Mouse (Mus musculus): ENCODE results near the gene Dcdc2b. TPM values are rescaled to one million over a fixed set of nuclear protein-coding genes. Genes with fewer than 3 reads are reported as not detected.

Dcdc2b gene
- 1 to 10 TPM; 6.0 to 7.7 TPM for total RNA-seq (2021)

GRCm38 (mm10) chr4:129614093-129614492, at the start of gene Dcdc2b:
Gene Dcdc2b (minus strand): TSS chr4:129614257.
- no peak for DNase-seq

DNA sequence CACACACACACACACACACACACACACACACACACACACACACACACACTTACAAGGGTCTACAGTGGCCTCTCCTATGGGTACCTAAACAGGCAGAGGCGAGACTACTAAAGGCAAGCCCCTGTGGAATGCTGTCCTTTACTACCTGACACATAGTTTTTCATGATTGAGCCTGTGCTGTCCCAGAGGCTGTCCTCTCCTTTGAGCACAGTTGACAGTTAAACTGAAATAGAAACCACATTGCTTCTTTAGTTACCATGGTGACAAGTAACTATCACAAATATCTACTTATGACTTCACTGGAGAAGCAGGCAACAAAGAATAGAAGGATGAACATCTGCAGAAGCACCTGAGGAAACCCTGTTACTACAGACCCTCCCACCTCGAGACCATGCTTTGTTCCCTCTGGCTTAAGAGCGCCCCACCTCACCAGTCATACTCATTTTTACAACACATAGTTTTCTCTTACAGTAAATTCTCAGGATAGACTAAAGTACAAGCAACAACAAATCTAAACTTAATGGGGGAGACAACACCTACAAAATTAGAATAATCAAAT, 48.3 kb upstream of the Dcdc2b start:
- DNase-seq: no peak

GRCm38 (mm10) chr4:129661584-129661983, 47.5 kb upstream of the Dcdc2b start:
- peak in 1 of 2 experiments; percentile 18 for DNase-seq

DNA sequence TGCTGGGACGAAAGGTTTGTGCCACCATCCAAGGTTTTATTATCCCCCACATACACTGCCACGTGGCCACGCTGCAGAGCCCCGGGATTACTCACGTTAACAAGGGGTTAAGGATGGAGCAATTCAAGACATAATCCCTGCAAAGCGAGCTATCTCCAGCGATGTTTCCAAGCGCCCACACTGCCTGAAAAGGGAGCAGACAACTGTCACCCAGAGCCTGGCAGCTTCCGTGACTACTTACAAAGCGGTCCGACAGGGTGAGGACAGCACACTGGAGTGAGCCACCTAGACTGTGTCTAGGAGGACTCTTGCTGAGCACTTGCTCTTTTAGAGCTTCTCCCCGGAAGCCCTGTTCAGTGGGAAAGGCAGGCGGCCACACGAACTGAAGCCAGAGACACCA, 40.7 kb upstream of the Dcdc2b start:
- no peak for DNase-seq

- no peak for DNase-seq
Observed at GRCm38 (mm10) chr4:129650359-129650758, 36.3 kb upstream of the Dcdc2b start.

DNA sequence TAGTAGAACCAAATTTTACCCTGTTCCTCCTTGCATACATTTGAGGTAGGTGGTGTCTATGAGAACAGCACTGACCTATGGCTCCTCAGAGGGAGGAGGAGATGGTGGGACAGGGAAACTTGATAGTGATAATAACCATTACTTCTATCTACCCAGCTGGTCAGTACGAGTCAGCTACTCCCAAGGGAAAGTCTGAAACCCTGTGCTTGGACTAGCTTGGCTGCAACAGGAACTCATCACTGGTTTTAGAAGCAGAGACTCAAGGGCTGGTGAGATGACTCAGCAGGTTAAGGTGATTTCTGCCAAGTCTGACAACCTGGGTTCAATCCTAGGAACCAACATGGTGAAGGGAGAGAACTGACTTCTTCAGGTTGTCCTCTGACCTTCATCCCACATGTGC, 34.6 kb upstream of the Dcdc2b start:
- no peak for DNase-seq

- no peak for DNase-seq
Observed at GRCm38 (mm10) chr4:129645204-129645603, 31.1 kb upstream of the Dcdc2b start.

DNA sequence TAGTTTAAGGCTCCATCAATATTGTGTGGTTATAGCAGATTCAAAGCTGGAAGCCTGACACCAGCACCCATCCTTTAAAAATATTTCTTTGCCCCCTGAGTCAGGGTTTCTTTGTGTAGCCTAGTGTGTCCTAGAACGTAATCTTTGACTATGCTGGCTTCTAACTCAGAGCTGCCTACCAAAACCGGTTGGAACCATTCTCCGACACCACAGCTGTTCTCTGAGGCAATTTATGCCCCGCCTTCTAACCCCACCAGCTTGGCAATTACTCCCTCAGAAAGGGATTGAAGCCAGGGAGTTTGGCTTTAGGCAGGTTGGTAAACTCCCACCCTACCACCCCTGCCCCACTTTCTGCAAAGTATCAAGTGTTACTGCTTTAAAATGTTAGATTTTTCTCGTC, 27.7 kb upstream of the Dcdc2b start:
- no peak for DNase-seq

DNA sequence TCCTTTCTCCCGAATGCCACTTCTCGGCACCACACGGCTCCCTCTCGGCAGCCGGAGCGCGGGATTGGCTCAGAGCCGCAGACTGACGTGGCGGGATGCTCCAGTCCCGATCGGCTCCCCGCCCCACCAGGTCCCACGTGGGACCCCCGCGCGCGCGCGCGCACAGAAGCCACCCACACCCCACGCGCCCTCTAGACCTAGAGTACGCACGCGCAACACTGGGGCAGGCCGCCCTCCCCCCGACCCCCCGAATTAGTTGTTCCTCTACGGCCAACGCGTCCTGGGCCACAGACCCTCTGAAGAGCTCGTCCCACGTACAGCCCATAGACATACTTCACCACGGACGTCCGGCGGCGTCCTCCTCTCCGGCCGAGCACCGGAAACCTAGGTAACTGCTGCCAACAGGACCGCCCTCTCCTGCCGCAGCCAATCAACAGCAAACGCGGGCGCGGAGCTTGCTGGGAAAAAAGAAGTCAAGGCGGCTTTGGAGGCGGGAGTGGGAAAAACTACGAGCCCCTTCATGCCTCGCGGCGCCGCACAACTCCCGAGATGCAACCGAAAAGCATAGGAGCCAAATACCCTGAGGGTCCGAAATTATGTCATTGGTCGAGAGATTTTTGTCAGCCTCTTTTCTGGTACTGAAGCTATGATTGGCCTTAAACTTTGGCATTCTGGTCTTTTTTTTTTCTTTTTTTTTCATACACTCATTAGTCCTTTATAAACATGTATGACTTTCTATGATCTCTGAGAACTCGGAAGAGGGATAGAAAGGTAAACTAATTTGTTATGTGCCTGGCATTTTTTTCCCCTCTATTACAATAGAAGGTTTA, 26.8 kb upstream of the Dcdc2b start, which contains the start of gene Txlna:
TSS of gene Txlna (minus strand) at position 428 of the 830 bp plus-strand sequence.
- DNase-seq: peak; percentile 97 to 98

DNA sequence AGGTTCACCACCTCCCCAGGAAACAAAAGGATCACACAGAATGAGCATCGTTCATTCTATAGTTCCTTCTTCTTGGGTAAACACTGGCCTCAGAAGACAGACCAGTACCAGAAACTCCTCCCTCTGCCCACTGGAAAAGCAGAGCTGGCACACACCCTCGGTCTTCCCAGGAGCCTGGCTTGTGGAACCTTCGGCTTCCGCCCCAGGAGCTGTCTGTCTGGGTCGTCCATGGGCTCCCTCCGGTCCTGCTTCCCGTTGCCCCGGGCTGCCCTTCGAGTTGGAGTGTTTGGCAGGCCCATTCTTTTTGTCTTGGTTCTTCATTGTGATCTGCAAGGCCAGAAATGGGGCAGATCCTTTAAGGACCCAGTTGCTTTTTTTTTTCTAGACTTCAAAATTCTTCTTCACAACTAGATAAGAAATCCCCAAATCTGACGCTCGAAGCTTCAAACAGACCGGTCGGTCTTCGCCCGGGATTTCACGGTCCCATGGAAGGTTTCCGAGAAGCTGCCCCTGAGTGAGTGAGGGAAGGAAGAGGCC, 26.1 kb upstream of the Dcdc2b start:
- no peak for DNase-seq

GRCm38 (mm10) chr4:129639221-129639620, 25.2 kb upstream of the Dcdc2b start:
- DNase-seq: no peak

DNA sequence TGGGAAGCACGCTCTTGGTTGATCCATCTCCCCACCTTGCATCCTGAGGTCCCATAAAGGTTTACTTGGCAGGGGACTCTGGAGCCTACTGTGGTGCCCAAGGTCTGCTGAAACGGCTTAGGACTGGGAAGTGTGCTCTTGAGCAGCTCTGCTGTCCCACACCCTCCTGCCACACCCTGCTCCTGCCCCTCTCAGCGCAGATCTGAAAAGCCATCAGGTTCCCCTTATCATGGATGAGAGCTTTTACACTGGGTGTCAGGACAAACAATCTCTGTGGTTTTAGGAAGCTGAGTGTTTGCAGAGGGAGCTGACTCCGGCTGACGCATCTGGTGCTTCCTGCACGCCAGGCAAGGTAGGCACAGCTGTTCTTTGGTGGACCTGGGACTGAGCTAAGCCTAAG, 19.8 kb upstream of the Dcdc2b start:
- no peak for DNase-seq

GRCm38 (mm10) chr4:129631867-129632266, 17.8 kb upstream of the Dcdc2b start:
- no peak for DNase-seq

DNA sequence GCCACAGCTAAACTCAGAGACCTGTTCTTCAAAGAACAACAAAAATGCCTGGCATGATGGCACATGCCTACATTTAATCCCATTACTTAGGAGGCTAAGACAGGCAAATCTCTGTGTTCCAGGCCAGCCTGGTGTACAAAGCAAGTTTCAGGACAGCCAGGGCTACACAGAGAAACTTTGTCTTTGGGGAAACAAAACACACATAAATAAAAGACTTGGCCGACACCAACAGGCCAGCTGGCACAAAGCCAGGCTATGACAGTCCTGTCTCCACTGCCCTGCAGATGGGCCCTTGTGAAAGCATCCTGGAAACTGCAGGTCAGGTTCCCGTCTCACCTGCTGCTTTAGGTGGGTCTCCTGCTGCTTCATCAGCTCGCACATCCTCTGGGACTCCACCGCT, 16.9 kb upstream of the Dcdc2b start:
- DNase-seq: no peak

DNA sequence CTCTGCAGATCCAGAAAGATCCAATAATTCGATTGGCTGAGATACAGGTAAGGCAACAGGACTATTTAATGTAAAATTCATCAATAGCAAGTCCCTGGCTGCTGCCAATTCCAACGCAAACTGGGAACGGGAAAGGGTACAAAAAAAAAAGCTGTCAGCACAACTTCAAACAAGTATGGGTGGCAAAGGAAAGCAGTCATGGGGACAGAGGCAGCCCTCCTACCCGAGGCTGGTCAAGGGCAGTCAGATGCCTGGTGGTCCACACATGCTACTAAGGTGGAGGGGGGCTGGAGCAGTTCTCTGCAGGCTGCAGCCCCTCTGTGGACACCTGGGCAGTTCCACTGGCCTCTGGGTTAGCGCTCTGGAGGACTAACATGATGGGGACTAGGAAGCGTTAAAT, 12.0 kb upstream of the Dcdc2b start:
- no peak for DNase-seq

DNA sequence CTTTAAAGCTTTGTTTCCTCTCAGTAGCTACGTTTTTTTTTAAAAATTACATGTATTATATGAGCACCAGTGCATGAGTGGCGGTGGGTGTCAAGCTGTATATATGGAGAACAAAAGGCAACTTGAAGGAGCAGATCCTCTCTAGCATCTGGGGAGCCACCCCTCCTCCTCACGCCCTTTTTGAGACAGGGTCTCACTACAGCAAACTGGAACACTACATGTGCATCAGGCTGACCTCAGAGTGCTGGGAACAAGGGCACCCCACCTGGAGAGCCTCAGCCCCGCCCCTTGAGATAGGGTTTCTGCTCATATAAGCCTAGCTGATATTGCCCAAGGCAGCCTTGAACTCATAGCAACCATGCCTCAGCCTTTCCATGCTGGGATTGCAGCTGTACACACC, 11.4 kb upstream of the Dcdc2b start:
- DNase-seq: no peak

DNA sequence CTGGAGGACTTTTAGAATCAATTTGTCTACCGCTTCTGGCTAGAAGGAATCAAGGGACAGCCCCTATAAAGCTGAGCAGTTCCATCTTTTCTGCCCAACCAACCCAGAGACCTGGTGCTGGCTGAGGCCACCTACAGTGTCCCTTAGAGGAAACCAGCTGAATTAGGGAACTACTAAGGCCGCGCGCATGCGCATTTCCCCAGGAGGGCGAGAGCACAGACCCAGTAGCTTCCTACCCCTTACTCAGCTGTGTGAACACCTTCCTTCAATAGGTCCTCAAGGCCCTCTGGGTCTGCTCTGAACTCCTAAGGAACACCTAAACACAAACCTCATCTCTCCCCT, 10.9 kb upstream of the Dcdc2b start:
- DNase-seq: peak; percentile 58 to 61

- DNase-seq: peak; percentile 86 to 89
Observed at GRCm38 (mm10) chr4:129624281-129625028, 10.4 kb upstream of the Dcdc2b start.

- DNase-seq: peak in 1 of 2 experiments; percentile 63
Observed at GRCm38 (mm10) chr4:129623681-129624091, 9.6 kb upstream of the Dcdc2b start, which contains the start of gene Ccdc28b. Gene Ccdc28b (minus strand): TSS chr4:129623947.

GRCm38 (mm10) chr4:129622803-129623535, 8.9 kb upstream of the Dcdc2b start:
- no peak for DNase-seq

DNA sequence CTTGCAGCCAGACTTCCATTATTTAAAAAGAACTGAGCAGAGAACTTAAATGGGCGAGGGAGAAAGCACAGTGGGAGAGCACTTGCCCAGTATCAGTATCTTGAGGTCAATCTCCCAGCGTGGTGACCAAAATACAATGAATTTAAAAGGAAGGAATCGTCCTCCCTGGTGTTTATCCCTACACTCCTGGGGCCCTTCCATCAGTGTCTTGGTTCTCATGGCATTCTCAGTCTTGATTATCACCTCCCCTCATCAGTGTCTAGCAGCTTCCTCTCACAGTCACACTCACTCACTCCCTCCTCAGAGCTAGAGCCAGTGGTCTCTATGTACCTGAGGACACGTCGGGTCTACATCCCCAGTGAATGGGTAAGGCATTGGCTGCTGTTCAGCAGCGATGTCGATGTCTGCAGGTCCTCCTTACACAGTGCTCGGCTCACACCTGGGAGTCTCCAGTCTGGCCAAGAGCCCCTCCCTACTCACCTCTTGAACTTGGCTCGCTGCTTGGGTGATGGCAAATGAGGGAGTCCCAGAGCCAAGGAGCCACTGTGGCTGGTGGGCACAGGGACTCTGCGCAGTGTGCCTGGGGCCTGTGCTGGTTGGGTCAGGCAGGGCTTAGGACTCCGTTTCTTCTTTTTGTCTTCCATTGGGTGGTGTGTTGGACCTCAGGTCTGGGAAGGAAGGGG, 8.2 kb upstream of the Dcdc2b start:
- DNase-seq: no peak

Measured in layer of hippocampus, postnatal 36 days (tissue).